Mouse (Mus musculus) liver, postnatal 0 days (tissue): Measurements from ENCODE around the gene Tmem40.

ENCODE experiments used
- CTCF ChIP-seq: sonication (generic); IDR thresholded peaks from 2 replicates; pipeline ENCODE4 v1.5.1; 2016; ENCODE audit warnings: antibody characterized with exemption, low read depth
- EP300 ChIP-seq: IDR thresholded peaks from 2 replicates; pipeline ENCODE4 v1.6.1; 2016; ENCODE audit warnings: antibody characterized with exemption, low read depth, mild to moderate bottlenecking

- TF ChIP-seq EP300 (no peak), CTCF (no peak)
Measured at GRCm38 (mm10) chr6:115808196-115808487, 45.9 kb upstream of the Tmem40 start.
